Mouse (Mus musculus) CH12.LX (cell line): ENCODE data around the gene U2af1l4. TPM values are rescaled to one million over a fixed set of nuclear protein-coding genes. Genes with fewer than 3 reads are reported as not detected.

Source experiments
- DNase-seq: peaks from one replicate; pipeline ENCODE4 v3.0.0-alpha.2; 2013; ENCODE audit errors: extremely low read depth
- H3K27ac ChIP-seq: 2 replicates; pipeline ENCODE4 v1.5.1; 2012; ENCODE audit warnings: low read depth, mild to moderate bottlenecking, control low read depth, moderate library complexity; ENCODE audit not compliant: insufficient read depth
- H3K27me3 ChIP-seq: replicated peaks from 2 replicates; pipeline ENCODE3; 2012; ENCODE audit warnings: inconsistent platforms
- H3K36me3 ChIP-seq, 2 experiments: replicated peaks in 1 of 2; 2 replicates each; pipeline versions ENCODE3 to v1.6.1; 2012; ENCODE audit warnings: inconsistent platforms in 1 of 2, low read length in 1 of 2, mild to moderate bottlenecking in 1 of 2, mixed read lengths in 1 of 2, moderate library complexity in 1 of 2; ENCODE audit not compliant: control insufficient read depth in 1 of 2, insufficient read depth in 1 of 2
- H3K4me1 ChIP-seq, 2 experiments: 2 replicates each; pipeline ENCODE4 v1.6.1; 2012; ENCODE audit warnings: inconsistent platforms in 1 of 2, moderate library complexity in 1 of 2; ENCODE audit not compliant: insufficient read depth in 2 of 2, control insufficient read depth in 1 of 2
- H3K4me2 ChIP-seq: 2 replicates; pipeline ENCODE4 v1.6.1; 2012; ENCODE audit warnings: low read depth, mild to moderate bottlenecking, control low read depth; ENCODE audit not compliant: poor library complexity, insufficient read depth, severe bottlenecking
- H3K4me3 ChIP-seq, 3 experiments: fragments of 150-350 bp in 1 of 3; sonication (generic) in 1 of 3; replicated peaks in 1 of 3; 2 replicates each; pipeline versions ENCODE3 to v1.5.1; 2011 to 2012; ENCODE audit warnings: low read depth in 2 of 3, low read length in 2 of 3, mild to moderate bottlenecking in 2 of 3, moderate library complexity in 2 of 3, control low read depth in 1 of 3, improper control_type of control experiment in 1 of 3, inconsistent platforms in 1 of 3, mixed read lengths in 1 of 3; ENCODE audit not compliant: poor library complexity in 1 of 3
- H3K79me2 ChIP-seq: replicated peaks from 2 replicates; pipeline ENCODE4 v1.6.1; 2012; ENCODE audit warnings: mild to moderate bottlenecking, moderate library complexity; ENCODE audit not compliant: control insufficient read depth, poor library complexity, insufficient read depth, severe bottlenecking; ENCODE audit errors: extremely low read depth
- H3K9ac ChIP-seq: 2 replicates; pipeline ENCODE4 v1.6.1; 2012; ENCODE audit warnings: low read depth, mild to moderate bottlenecking, control low read depth, moderate library complexity; ENCODE audit not compliant: insufficient read depth
- H3K9me3 ChIP-seq: replicated peaks from 2 replicates; pipeline ENCODE3; 2012; ENCODE audit warnings: low read length, inconsistent platforms, mixed read lengths
- CHD1 ChIP-seq: IDR thresholded peaks from 2 replicates; pipeline ENCODE4 v1.6.1; 2012; ENCODE audit warnings: low read depth, low read length, improper control_type of control experiment, inconsistent platforms
- CHD2 ChIP-seq: IDR thresholded peaks from 2 replicates; pipeline ENCODE4 v1.6.1; 2011; ENCODE audit warnings: low read length, improper control_type of control experiment
- CTCF ChIP-seq, 2 experiments: IDR thresholded peaks in 1 of 2; conservative IDR thresholded peaks in 1 of 2; 2 replicates each; pipeline ENCODE4 v1.5.1; 2011 to 2012; ENCODE audit warnings: low read depth in 2 of 2, low read length in 2 of 2, improper control_type of control experiment in 1 of 2, inconsistent platforms in 1 of 2, mild to moderate bottlenecking in 1 of 2, moderate library complexity in 1 of 2
- ELF1 ChIP-seq: IDR thresholded peaks from 2 replicates; pipeline ENCODE4 v1.6.1; 2014; ENCODE audit warnings: low read depth, mild to moderate bottlenecking, inconsistent platforms, low read length, improper control_type of control experiment
- EP300 ChIP-seq: IDR thresholded peaks from 2 replicates; pipeline ENCODE4 v1.6.1; 2011; ENCODE audit warnings: low read length, improper control_type of control experiment
- IRF4 ChIP-seq: IDR thresholded peaks from 2 replicates; pipeline ENCODE4 v1.6.1; 2014; ENCODE audit warnings: low read depth, mild to moderate bottlenecking, inconsistent platforms, low read length, improper control_type of control experiment
- JUN ChIP-seq: IDR thresholded peaks from 2 replicates; pipeline ENCODE4 v1.6.1; 2011; ENCODE audit warnings: low read depth, mild to moderate bottlenecking, low read length, improper control_type of control experiment, moderate library complexity; ENCODE audit not compliant: insufficient read depth
- JUND ChIP-seq: conservative IDR thresholded peaks from 2 replicates; pipeline ENCODE4 v1.6.1; 2011; ENCODE audit warnings: low read depth, low read length, improper control_type of control experiment
- KAT2A ChIP-seq: IDR thresholded peaks from 2 replicates; pipeline ENCODE4 v1.6.1; 2012; ENCODE audit warnings: low read length, improper control_type of control experiment, inconsistent platforms; ENCODE audit not compliant: insufficient replicate concordance
- MAX ChIP-seq: IDR thresholded peaks from 2 replicates; pipeline ENCODE4 v1.6.1; 2011; ENCODE audit warnings: low read length, improper control_type of control experiment
- MAZ ChIP-seq: IDR thresholded peaks from 2 replicates; pipeline ENCODE4 v1.6.1; 2012; ENCODE audit warnings: low read depth, mild to moderate bottlenecking, inconsistent platforms, low read length, improper control_type of control experiment, moderate library complexity
- MYC ChIP-seq: IDR thresholded peaks from 2 replicates; pipeline ENCODE4 v1.6.1; 2011; ENCODE audit warnings: low read depth, mild to moderate bottlenecking, improper control_type of control experiment, low read length
- NRF1 ChIP-seq: IDR thresholded peaks from 2 replicates; pipeline ENCODE4 v1.6.1; 2014; ENCODE audit warnings: low read depth, mild to moderate bottlenecking, inconsistent platforms, low read length, improper control_type of control experiment, moderate library complexity
- PAX5 ChIP-seq: IDR thresholded peaks from 2 replicates; pipeline ENCODE4 v1.6.1; 2012; ENCODE audit warnings: low read length, inconsistent platforms, mixed read lengths
- POLR2A ChIP-seq: IDR thresholded peaks from 2 replicates; pipeline ENCODE4 v1.6.1; 2011; ENCODE audit warnings: low read depth, mild to moderate bottlenecking, improper control_type of control experiment, low read length
- POLR2AphosphoS2 ChIP-seq: IDR thresholded peaks from 2 replicates; pipeline ENCODE4 v1.6.1; 2011; ENCODE audit warnings: low read depth, low read length, improper control_type of control experiment
- RCOR1 ChIP-seq: conservative IDR thresholded peaks from 2 replicates; pipeline ENCODE4 v1.6.1; 2012; ENCODE audit warnings: low read depth, mild to moderate bottlenecking, inconsistent platforms, low read length, improper control_type of control experiment
- SIN3A ChIP-seq: IDR thresholded peaks from 2 replicates; pipeline ENCODE4 v1.6.1; 2012; ENCODE audit warnings: low read length, improper control_type of control experiment, inconsistent platforms
- TCF12 ChIP-seq: IDR thresholded peaks from 2 replicates; pipeline ENCODE4 v1.6.1; 2014; ENCODE audit warnings: low read depth, mild to moderate bottlenecking, inconsistent platforms, low read length, improper control_type of control experiment
- UBTF ChIP-seq: IDR thresholded peaks from 2 replicates; pipeline ENCODE4 v1.6.1; 2012; ENCODE audit warnings: low read depth, mild to moderate bottlenecking, inconsistent platforms, low read length, improper control_type of control experiment, moderate library complexity
- USF1 ChIP-seq: IDR thresholded peaks from 2 replicates; pipeline ENCODE4 v1.6.1; 2014; ENCODE audit warnings: low read depth, mild to moderate bottlenecking, inconsistent platforms, low read length, improper control_type of control experiment
- ZNF384 ChIP-seq: IDR thresholded peaks from 2 replicates; pipeline ENCODE4 v1.6.1; 2012; ENCODE audit warnings: low read depth, low read length, improper control_type of control experiment, inconsistent platforms
- dilution Hi-C: fragments of 300-500 bp; cut with MboI; formaldehyde crosslinking; loops from 2 replicates; pipeline ENCODE4 v1.14.3; 2020; ENCODE audit warnings: low sequenced_read_pairs; ENCODE audit not compliant: extremely low pct_unique_long_range_greater_than_20kb, extremely low pct_ligation_motif_present
- in situ Hi-C: fragments of 300-500 bp; cut with MboI; formaldehyde crosslinking; loops from 3 replicates; pipeline ENCODE4 v1.14.3; 2019; ENCODE audit warnings: low sequenced_read_pairs, low pct_ligation_motif_present, low pct_unique_long_range_greater_than_20kb, mixed read lengths
- polyA plus RNA-seq: library from polyadenylated mRNA; unstranded; fragments of >175 nt; gene quantifications from 2 replicates; pipeline ENCODE4 v1.2.1, GENCODE M21; 2012; ENCODE audit warnings: low read depth; ENCODE audit not compliant: insufficient read length
- total RNA-seq, 2 experiments: library from RNA; depleted of rRNA; stranded (reverse); fragments of 300-350 nt in 1 of 2; fragments of >200 nt in 1 of 2; gene quantifications; 2 replicates each; pipeline ENCODE4 v1.2.3; 2012 to 2014

U2af1l4 gene
- total and polyA plus RNA-seq, 3 experiments: 51.5 to 60.8 (median 56.7) TPM

DNA sequence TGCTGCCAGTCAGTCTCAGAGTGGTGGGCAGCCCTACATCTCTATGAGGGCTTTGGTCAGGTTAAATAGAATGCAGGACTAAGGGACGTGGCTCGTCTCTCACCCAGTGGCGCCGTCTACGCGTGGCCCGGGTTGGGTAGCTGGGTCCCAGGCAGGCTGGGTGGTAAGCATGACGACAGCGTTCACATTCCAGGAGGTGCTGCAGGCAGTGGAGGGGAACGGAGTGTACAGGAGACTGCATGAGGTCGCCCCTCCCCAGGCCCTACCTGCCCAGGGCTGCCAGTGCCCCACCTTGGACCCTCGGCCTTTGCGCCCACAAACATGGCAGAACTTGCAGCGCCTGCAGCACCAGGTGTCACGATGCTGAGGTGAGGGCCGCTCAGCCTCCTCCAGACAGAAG lies 18.4 kb downstream of the U2af1l4 start:
- DNase-seq: no peak
- Histone ChIP-seq H3K27ac (no peak overlapping the region), H3K36me3 (peaks cover 98% of the 10 kb centered on the region in 2 experiments), H3K4me1 (peaks cover under 1 to 4% of the 10 kb centered on the region in 2 experiments; a peak in 2 of 4 replicates), H3K9ac (no peak overlapping the region), H3K9me3 (no peaks in the 10 kb centered on the region), H3K27me3 (no peaks in the 10 kb centered on the region), H3K4me3 (no peak overlapping the region), H3K79me2 (peaks cover 7% of the 10 kb centered on the region), H3K4me2 (no peak overlapping the region)
- dilution Hi-C loops (no loop called here), in situ Hi-C loops (no loop called here)
- TF ChIP-seq MAZ (no peak), MYC (no peak), JUN (no peak), UBTF (no peak), ELF1 (no peak), ZNF384 (no peak), IRF4 (no peak), PAX5 (no peak), USF1 (no peak), CHD1 (no peak), CHD2 (no peak), MAX (no peak)

DNA sequence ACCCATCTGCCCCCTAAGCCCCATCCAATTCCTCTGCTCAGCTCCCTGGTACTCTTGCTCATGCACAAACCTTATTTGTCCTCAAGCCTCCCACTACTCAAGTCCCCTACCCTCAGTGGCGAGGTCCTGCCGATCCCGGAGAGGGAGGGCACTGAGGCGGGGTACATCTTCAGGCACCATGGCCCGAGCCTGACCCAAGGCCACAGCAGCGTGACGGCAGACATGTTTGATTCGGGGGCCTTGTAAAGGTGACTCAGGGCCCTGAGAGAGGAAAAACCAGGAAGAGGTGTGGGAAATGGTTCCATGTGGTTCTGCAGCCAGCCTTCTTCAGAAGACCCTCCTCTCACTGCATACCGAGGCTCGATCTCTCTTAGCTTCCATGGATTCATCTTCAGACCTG lies 21.2 kb downstream of the U2af1l4 start:
- H3K79me2 ChIP-seq: peaks cover 27% of the 10 kb centered on the region
- H3K27me3 ChIP-seq: no peaks in the 10 kb centered on the region
- no peak overlapping the region for H3K9ac ChIP-seq
- H3K36me3 ChIP-seq: peaks cover 75 to 78% of the 10 kb centered on the region in 2 experiments
- no peak for TF ChIP-seq RCOR1
- TF ChIP-seq TCF12: no peak
- TF ChIP-seq CTCF (conservative IDR thresholded peaks at IDR 0.05 in 1 of 2, IDR thresholded peaks at IDR 0.05 in 1 of 2; ENCODE audit: low read depth in 2 of 2, low read length in 2 of 2): no peak
- no peak for TF ChIP-seq CHD2
- no peak for TF ChIP-seq KAT2A
- no peak for TF ChIP-seq NRF1
- TF ChIP-seq EP300: no peak
- no peak for TF ChIP-seq POLR2A
- TF ChIP-seq SIN3A: no peak
- TF ChIP-seq POLR2AphosphoS2: no peak
- TF ChIP-seq JUND: no peak
- H3K4me3 ChIP-seq: no peak overlapping the region
- H3K4me1 ChIP-seq: peaks cover 3 to 14% of the 10 kb centered on the region in 2 experiments; a peak in 3 of 4 replicates
- no peak overlapping the region for H3K27ac ChIP-seq
- dilution Hi-C loops: no loop called here
- no peaks in the 10 kb centered on the region for H3K9me3 ChIP-seq
- H3K4me2 ChIP-seq: no peak overlapping the region
- in situ Hi-C loops: no loop called here
- DNase-seq: no peak
